Mouse (Mus musculus) liver, embryonic 14.5 days (tissue): Measurements from ENCODE around the gene Skil.

Source experiments
- CTCF ChIP-seq: IDR thresholded peaks from 2 replicates; pipeline ENCODE4 v1.5.1; 2016; ENCODE audit warnings: antibody characterized with exemption, low read depth, control low read depth
- EP300 ChIP-seq: IDR thresholded peaks from 2 replicates; pipeline ENCODE4 v1.6.1; 2016; ENCODE audit warnings: antibody characterized with exemption, low read depth

GRCm38 (mm10) chr3:31095179-31095490 lies 277 bp downstream of the Skil start:
- TF ChIP-seq CTCF (no peak), EP300 (no peak)
